Mouse (Mus musculus) urinary bladder, adult 2 months (tissue): ENCODE data around the gene Cgn. TPM values are rescaled to one million over a fixed set of nuclear protein-coding genes. Genes with fewer than 3 reads are reported as not detected.

Source experiments
- polyA plus RNA-seq: library from polyadenylated mRNA; depleted of rRNA; stranded (reverse); fragments of >200 nt; gene quantifications from 2 replicates; pipeline ENCODE4 v1.2.3, GENCODE M21; 2012; rRNA removed

The Cgn gene
- polyA plus RNA-seq, 1 experiment, result 19.1 TPM

Other genes starting within 250 kb of the Cgn start
- 20.6 and 22.3 TPM in 2 replicates for gene Snx27, start 203.8 kb downstream of the Cgn start, polyA plus RNA-seq
- not detected in 2 replicates for gene Gm10972, start 143.4 kb downstream of the Cgn start, polyA plus RNA-seq
- gene Tuft1, start 127.6 kb downstream of the Cgn start, polyA plus RNA-seq, result 17.0 and 18.9 TPM in 2 replicates
- 5.1 and 5.9 TPM in 2 replicates for gene Selenbp2, start 92.9 kb downstream of the Cgn start, polyA plus RNA-seq
- gene Pogz, start 51.1 kb upstream of the Cgn start, polyA plus RNA-seq, result 19.3 and 21.1 TPM in 2 replicates
- 242 and 281 TPM in 2 replicates for gene Psmb4, start 100.5 kb upstream of the Cgn start, polyA plus RNA-seq
- gene Selenbp1, start 146.6 kb upstream of the Cgn start, polyA plus RNA-seq, result 83.1 and 85.8 TPM in 2 replicates
- gene Rfx5, start 167.6 kb upstream of the Cgn start, polyA plus RNA-seq, result 22.7 and 23.4 TPM in 2 replicates
- 64.9 and 85.1 TPM in 2 replicates for gene Pi4kb, start 188.2 kb upstream of the Cgn start, polyA plus RNA-seq
- gene Zfp687, start 229.0 kb upstream of the Cgn start, polyA plus RNA-seq, result 14.0 and 17.6 TPM in 2 replicates